Mouse (Mus musculus): Measurements from ENCODE around the gene Hspb7.

DNA sequence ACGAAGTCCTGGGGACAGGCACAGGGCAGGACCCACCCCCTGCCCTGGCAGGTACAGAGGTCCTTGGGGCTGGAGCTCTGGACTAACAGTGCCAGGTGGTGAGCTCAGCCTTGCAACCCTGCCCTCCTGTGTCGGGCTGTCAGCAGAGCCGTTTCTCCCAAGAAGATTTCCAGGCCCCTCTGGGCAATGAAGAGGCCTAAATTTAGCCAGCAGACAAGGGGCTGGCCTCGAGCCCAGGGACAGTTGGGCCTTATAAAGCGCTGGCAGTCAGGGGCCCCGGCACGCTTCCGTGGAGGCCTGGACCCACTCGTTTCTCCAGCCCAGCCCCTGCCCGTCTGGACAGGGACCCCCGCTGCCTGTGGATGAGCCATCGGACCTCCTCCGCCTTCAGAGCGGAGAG lies 844 bp downstream of the Hspb7 start:
- no peak for TF ChIP-seq POLR2A (IDR thresholded peaks at IDR 0.05; ENCODE audit: extremely low read depth, insufficient read depth, low read length)
- no peak for TF ChIP-seq CTCF (IDR thresholded peaks at IDR 0.05; ENCODE audit: low read depth, low read length)
